Mouse (Mus musculus): Measurements from ENCODE around the gene 2210407C18Rik. TPM values are rescaled to one million over a fixed set of nuclear protein-coding genes. Genes with fewer than 3 reads are reported as not detected.
A peak's percentile ranks its signal among the peaks of the same experiment; 100 is the strongest.

Gene 2210407C18Rik
- not detected in 2 replicates for total RNA-seq (2021)
- long read RNA-seq, experiment 1 = 0 reads
- long read RNA-seq, experiment 2 = 0 reads

- DNase-seq = no peak
Measured at GRCm38 (mm10) chr11:58615975-58616374, at the start of gene 2210407C18Rik. Gene 2210407C18Rik (minus strand): TSS chr11:58616075.

GRCm38 (mm10) chr11:58658596-58658995, 42.7 kb upstream of the 2210407C18Rik start, which contains the start of gene Olfr322:
Gene Olfr322 (plus strand): TSS chr11:58658782.
- no peak for DNase-seq

DNA sequence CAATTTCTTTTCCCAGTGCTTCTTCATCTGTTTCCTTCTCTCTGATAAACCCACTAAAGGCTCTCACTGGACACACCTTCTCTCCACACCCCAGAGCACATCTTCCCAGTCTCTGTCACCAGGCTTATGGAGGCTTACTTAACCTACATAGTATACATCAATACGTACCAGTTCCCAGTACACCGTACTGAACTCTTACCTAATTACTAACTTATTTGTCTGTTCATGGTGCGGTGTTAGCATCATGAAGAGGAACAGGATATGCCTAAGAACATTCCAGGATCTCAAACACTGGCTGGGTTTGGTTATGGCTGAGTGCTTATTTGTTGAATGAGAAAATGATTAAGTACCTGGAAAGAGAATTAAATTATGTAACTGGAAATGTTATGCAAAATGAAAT, 39.3 kb upstream of the 2210407C18Rik start:
- no peak for DNase-seq

- DNase-seq = peak; percentile 22
Measured at GRCm38 (mm10) chr11:58643350-58643749, 27.5 kb upstream of the 2210407C18Rik start.

DNA sequence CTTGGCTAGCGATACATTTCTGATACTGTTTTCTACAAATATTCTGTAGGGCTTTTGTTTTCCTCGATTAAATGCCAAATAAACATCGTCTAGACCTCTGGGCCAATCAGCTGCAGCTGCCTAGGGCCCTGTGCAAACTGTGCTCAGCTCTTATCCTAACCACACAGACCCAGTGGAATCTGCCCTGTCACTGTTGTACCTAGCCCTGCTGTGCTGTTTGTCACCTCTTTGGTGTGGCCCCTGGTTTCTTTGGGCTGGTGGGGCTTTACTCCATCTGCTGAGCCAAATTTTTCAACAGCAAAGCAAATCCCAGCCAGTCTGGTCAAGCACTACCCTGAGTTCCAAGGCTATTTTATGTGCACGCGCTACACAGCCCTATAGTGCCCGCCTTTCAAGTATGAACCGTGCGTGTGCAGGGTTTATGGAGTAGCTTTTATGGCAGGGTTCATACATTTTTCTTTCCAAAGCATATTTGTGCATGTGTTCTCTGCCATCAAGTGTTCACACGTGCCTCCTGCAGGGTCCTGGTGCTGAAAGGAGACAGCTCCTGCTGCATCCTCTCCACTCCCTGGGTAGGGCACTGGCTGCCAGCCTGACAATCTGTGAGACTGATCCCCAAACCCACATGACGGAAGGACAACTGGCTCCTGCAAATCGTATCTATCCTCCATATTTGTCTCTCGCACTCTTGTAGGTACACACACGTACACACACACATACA, 25.9 kb upstream of the 2210407C18Rik start:
- no peak for DNase-seq

- DNase-seq = no peak
Measured at GRCm38 (mm10) chr11:58641057-58641456, 25.2 kb upstream of the 2210407C18Rik start.

- peak; percentile 20 for DNase-seq
Measured at GRCm38 (mm10) chr11:58640272-58640867, 24.5 kb upstream of the 2210407C18Rik start, which contains the start of gene Trim58. Gene Trim58 (plus strand): TSS chr11:58640465.

DNA sequence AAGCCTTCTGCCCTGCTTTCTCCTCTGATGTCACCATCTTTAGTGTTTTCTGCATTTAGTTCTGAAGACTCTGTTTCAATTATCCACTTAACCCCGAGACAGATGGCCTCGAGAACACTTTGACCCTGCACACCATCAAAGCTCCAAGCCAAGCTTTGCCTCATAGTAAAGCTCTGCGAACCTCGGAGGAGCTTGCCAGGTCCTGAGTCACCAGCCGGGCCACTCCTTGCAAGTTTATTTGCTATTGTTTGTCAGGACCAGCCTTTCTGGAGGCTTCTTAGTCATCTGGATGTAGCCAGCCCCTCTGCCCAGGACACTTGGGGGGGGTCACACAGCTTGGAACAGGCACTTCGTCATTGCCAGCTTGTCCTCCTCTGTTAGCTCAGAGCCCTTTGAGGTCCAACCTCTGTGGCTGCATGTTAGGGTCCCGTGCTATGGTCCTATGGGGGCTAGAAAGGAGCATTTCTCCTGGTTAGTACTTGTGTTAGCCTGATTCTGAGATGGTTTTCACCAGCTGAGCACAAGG, 22.4 kb upstream of the 2210407C18Rik start:
- DNase-seq = peak; percentile 58

DNA sequence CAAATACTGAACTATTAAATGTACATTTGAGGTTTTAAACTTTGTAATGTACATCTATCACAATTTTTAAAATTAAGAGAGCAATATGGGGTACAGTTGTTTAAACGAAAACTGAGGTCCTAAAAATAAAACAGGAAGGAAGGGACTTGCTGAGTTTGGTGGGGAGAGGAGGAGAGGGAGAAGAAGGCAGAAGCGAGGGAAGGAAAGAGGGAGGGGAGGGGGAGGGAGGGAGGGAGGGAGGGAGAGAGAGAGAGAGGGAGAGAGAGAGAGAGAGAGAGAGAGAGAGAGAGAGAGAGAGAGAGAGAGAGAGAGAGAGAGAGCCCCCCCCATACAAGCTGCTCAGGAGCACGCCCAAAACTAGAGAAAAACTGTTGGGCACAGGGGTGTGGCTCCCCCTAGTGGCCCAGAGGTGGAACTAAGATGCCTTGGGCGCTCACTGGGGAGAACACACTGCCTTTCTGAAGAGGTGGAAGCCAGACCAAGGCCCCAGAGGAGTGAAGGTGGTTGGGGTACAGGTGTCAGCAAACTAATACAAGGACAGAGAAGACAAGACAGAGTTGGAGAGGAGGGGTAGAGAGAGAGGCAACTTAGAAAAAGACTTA, 20.6 kb upstream of the 2210407C18Rik start:
- DNase-seq = peak; percentile 70

- DNase-seq = no peak
Measured at GRCm38 (mm10) chr11:58634878-58635277, 19.0 kb upstream of the 2210407C18Rik start.

- no peak for DNase-seq
Measured at GRCm38 (mm10) chr11:58630401-58630800, 14.5 kb upstream of the 2210407C18Rik start, which contains the start of gene Olfr323. Gene Olfr323 (minus strand): TSS chr11:58630501.

DNA sequence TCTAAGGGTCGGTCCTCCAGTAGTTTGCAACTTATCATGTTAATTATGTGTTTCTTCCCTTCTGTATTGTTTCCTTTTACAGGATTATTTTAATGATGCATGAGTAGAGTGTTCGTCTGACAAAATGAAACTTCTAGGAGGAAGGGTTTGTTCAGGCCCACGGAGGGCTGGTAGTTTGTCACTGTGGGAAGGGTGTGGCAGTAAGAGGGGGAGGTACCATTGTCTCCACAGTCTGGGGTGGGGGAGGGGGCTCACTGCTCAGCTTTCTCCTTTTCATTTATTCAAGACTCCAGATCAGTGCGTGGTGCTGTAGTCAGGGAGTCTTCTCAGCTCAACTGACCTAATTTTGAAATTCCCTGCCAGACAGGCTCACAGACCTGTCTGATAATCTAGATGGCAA, 10.3 kb upstream of the 2210407C18Rik start:
- no peak for DNase-seq

DNA sequence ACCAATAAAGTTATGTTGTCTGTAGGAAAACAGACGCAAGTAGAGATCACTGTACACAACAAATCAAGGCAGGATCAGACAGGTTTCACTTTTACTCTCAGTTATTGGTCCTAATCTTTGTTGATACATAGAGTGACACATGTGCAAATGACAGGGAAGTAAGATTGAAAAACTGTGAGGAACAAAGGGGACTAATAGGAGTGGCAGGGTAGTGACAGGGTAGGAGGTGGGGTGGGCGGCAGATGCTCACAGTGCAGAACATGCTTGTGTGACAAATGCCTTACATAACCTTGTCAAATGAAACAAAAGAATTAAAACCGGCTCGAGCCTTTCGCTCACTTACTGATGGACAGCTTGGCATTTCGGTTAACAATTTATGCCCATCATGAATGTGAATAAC, 2.9 kb upstream of the 2210407C18Rik start:
- no peak for DNase-seq

DNA sequence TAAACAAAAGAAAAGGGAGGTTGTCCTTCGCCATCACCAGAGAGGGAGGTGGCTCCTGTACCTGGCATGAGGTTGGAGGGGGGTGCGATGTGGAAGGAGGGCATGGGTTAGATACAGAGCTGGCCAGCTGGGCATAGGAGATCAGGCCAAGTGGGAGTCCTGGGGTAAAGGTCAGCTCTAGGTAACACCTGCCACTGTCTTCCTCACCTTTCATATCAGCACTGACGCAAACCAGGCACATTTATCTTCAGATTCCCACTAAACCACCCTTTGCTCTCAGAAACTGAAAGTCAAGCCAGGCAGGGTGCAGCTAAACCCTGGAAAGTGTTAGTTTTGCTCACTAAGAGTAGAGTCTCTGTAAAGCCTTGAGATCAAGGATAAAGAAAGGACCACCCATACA, 2.5 kb upstream of the 2210407C18Rik start:
- DNase-seq = no peak

- no peak for DNase-seq
Measured at GRCm38 (mm10) chr11:58614526-58614925, 1.3 kb downstream of the 2210407C18Rik start.

- no peak for DNase-seq
Measured at GRCm38 (mm10) chr11:58613359-58613758, 2.5 kb downstream of the 2210407C18Rik start.

DNA sequence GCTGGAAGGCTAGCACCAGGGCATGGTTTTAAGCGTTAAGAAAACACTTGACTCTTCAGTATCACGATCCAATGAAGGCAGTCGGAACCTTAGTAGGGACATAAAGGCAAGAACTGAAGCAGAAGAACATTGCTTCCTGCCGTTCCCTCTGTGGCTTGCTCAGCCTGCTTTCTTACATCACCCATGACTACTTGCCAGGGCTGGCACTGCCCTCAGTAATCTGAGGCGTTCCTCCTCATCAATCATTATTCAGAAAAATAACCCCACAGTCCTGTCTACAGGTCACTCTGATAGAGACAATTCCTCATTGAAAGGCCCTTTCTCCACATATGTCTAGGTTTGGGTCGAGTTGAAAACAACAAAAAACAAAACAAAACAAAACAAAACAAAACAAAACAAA, 8.8 kb downstream of the 2210407C18Rik start:
- no peak for DNase-seq

GRCm38 (mm10) chr11:58606177-58606919, 9.5 kb downstream of the 2210407C18Rik start:
- DNase-seq = no peak

DNA sequence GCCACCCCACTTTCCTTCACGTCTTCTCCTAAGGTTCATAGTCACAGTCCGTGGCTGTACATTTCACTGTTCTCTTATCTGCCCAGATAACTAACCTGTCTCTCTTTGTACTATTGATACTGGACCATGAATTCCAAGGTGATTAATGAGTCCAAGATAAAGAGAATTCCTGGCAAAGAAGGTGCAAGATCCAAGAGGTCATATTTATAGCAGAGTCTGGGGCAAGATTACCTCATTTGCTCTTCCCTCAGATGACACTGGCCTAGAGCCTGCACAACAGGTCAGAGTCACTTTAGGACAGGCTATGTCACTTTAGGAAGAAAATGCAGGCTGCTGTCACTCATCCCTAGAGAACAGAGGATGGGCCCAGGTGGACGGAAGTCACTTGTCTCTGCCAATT, 10.6 kb downstream of the 2210407C18Rik start:
- no peak for DNase-seq

DNA sequence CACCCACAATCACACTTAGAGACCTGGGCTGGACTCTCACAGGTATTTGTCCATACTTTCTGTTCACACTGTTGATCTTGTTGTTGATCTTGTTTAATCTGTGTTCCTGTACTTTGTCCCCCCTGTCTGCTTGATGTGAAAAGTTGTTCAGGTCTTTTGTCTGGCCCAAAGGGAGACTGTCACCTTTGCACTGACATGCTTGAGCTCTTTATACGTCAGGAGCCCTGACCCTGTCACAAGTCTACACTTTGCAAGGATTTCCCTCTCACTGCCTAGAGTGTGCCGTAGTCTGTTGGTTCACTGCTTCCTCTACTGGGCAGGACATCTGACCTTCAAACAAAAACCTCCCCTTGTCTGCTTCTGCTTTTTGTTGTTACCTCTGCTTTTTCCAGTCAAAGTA, 11.2 kb downstream of the 2210407C18Rik start:
- DNase-seq = no peak

DNA sequence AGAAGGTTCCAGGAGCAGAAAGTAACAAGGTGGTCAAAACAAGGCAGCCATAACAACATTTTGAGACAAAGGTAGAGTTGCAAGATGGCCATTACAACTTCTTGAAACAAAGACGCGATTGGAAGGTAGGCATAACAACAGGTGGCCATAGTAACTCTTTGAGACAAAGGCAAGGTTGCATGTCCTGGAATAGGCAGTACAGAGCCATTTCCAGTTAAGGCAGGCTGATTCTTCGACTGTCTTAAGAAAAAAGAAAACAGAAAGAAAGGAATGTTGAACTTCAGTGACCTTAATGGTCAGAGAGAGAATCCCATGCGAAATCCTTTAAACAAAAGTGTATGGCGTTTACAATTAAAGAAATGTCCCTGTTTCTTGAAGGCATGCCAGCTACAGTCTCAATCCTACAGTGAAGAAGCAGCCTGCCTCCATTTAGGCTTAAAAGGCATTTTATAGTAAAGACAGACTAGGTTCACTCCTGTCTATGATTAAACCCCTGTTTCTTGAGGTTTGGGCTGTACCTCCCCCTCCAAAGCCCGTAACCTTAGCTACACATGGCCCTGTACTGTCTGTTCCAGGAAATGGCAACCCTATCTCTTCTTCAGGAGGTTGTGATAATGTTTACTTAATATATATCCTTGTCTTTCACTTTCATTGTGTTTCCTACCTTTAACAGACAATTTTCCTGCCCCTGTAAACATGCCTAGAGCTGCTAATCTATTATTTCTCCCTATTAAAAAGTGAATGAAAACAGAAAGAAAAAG, 12.9 kb downstream of the 2210407C18Rik start:
- DNase-seq = no peak
